Mouse (Mus musculus): ENCODE data around the gene Kpna7. TPM values are rescaled to one million over a fixed set of nuclear protein-coding genes. Genes with fewer than 3 reads are reported as not detected.

Kpna7 gene
- polyA plus RNA-seq, 1 experiment = not detected

DNA sequence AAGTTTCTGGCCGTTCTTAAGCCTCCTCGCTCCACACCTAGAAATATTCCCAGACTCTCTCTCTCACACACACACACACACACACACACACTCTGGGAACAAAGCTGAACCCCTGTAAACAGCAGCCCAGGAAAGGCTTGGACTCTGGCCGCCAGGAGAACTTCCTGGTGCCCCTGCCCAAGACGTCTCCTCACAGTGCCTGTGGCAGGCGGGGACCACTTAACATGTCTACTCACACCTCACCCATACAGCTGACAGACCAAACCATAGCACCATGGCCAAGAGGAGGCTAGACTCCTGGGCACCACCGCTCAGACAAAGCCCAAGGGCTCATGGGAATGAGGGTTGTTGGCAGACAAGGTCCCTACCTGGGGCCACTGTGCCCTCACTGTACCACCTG lies 140.5 kb downstream of the Kpna7 start:
- Histone ChIP-seq H3K79me2 (ENCODE audit: control insufficient read depth, insufficient read depth) (peaks cover 97% of the 10 kb centered on the region), H3K27me3 (ENCODE audit: control insufficient read depth, insufficient read depth, insufficient read length) (no peaks in the 10 kb centered on the region), H3ac (ENCODE audit: control insufficient read depth, insufficient read length) (no peak overlapping the region), H3K4me2 (ENCODE audit: low read depth) (no peak overlapping the region), H3K36me3 (ENCODE audit: control insufficient read depth, insufficient read depth) (no peaks in the 10 kb centered on the region), H3K4me3 (no peak overlapping the region)
- TF ChIP-seq USF1 (IDR thresholded peaks at IDR 0.05; ENCODE audit: low read depth) = no peak
- no peak for TF ChIP-seq POLR2AphosphoS2 (IDR thresholded peaks at IDR 0.05; ENCODE audit: insufficient read length, low read depth)
- no peak for TF ChIP-seq TCF12 (IDR thresholded peaks at IDR 0.05; ENCODE audit: insufficient read depth, poor library complexity, severe bottlenecking)
- no peak for TF ChIP-seq POLR2A (IDR thresholded peaks at IDR 0.05; ENCODE audit: insufficient read length, low read depth)
- no peak for TF ChIP-seq TCF3 (IDR thresholded peaks at IDR 0.05; ENCODE audit: insufficient read length, low read depth)
- no peak for TF ChIP-seq SRF (IDR thresholded peaks at IDR 0.05; ENCODE audit: control insufficient read depth, insufficient read length, low read depth)
- TF ChIP-seq MYOD1 (IDR thresholded peaks at IDR 0.05; ENCODE audit: control insufficient read depth in 1 of 3, insufficient read length in 2 of 3, low read depth in 2 of 3) = no peak
- no peak for TF ChIP-seq CEBPB (IDR thresholded peaks at IDR 0.05; ENCODE audit: insufficient read depth, poor library complexity, severe bottlenecking)
- TF ChIP-seq E2F4 (IDR thresholded peaks at IDR 0.05; ENCODE audit: insufficient read depth) = no peak
- no peak for TF ChIP-seq REST (IDR thresholded peaks at IDR 0.05; ENCODE audit: insufficient read depth, insufficient read length)
- no peak for TF ChIP-seq MAX (IDR thresholded peaks at IDR 0.05; ENCODE audit: low read depth)
- TF ChIP-seq MYOG (IDR thresholded peaks at IDR 0.05; ENCODE audit: control insufficient read depth in 1 of 3, insufficient read depth in 1 of 3, insufficient read length in 2 of 3, low read depth in 2 of 3) = no peak

DNA sequence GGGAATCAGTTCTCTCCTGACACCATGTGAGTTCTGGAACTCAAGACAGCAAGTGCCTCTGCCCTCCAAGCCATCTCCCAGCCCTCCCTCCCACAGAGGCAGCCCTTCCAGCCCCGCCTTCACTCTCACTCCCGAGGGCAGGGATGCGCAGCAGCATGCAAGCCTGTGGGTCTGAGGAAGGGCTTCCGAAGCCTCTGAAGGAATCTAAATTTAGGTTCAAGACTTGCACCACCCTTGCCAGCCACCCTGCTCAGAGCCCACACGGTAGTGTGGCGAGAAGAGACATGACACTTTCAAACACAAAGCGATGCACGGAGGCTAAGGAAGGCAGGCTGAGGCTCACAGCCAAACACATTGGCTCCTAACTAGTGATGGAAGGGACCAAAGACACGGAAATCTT lies 141.4 kb downstream of the Kpna7 start:
- Histone ChIP-seq H3K4me3 (no peak overlapping the region), H3K79me2 (ENCODE audit: control insufficient read depth, insufficient read depth) (peaks cover 97% of the 10 kb centered on the region), H3K36me3 (ENCODE audit: control insufficient read depth, insufficient read depth) (no peaks in the 10 kb centered on the region), H3K27me3 (ENCODE audit: control insufficient read depth, insufficient read depth, insufficient read length) (no peaks in the 10 kb centered on the region), H3K4me2 (ENCODE audit: low read depth) (no peak overlapping the region), H3ac (ENCODE audit: control insufficient read depth, insufficient read length) (no peak overlapping the region)
- TF ChIP-seq POLR2A (IDR thresholded peaks at IDR 0.05; ENCODE audit: insufficient read length, low read depth) = no peak
- no peak for TF ChIP-seq TCF3 (IDR thresholded peaks at IDR 0.05; ENCODE audit: insufficient read length, low read depth)
- no peak for TF ChIP-seq MYOD1 (IDR thresholded peaks at IDR 0.05; ENCODE audit: control insufficient read depth in 1 of 3, insufficient read length in 2 of 3, low read depth in 2 of 3)
- no peak for TF ChIP-seq E2F4 (IDR thresholded peaks at IDR 0.05; ENCODE audit: insufficient read depth)
- no peak for TF ChIP-seq CEBPB (IDR thresholded peaks at IDR 0.05; ENCODE audit: insufficient read depth, poor library complexity, severe bottlenecking)
- TF ChIP-seq MYOG (IDR thresholded peaks at IDR 0.05; ENCODE audit: control insufficient read depth in 1 of 3, insufficient read depth in 1 of 3, insufficient read length in 2 of 3, low read depth in 2 of 3) = no peak

DNA sequence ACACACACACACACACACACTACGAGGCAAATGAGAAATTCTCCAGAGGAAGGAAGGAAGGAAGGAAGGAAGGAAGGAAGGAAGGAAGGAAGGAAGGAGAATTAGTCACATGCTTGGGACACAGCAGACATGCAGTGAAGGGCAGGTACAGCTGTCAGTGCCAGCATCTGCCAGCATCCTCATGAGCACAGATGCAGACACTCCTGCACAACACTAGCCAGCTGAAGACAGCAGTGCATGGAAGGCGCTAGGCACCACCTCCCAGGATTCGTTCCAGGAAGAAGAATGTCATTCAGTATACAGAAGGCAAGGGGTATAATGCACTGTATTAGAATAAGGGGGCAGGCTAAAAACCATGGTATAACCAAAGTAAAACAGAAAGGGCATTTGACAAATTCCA lies 142.9 kb downstream of the Kpna7 start:
- Histone ChIP-seq H3ac (ENCODE audit: control insufficient read depth, insufficient read length) (no peak overlapping the region), H3K36me3 (ENCODE audit: control insufficient read depth, insufficient read depth) (no peaks in the 10 kb centered on the region), H3K4me3 (no peak overlapping the region), H3K27me3 (ENCODE audit: control insufficient read depth, insufficient read depth, insufficient read length) (no peaks in the 10 kb centered on the region), H3K79me2 (ENCODE audit: control insufficient read depth, insufficient read depth) (peaks cover 99% of the 10 kb centered on the region), H3K4me2 (ENCODE audit: low read depth) (peak overlapping the region; percentile 39)
- peak; percentile 53 for TF ChIP-seq TCF3 (IDR thresholded peaks at IDR 0.05; ENCODE audit: insufficient read length, low read depth)
- no peak for TF ChIP-seq E2F4 (IDR thresholded peaks at IDR 0.05; ENCODE audit: insufficient read depth)
- TF ChIP-seq POLR2A (IDR thresholded peaks at IDR 0.05; ENCODE audit: insufficient read length, low read depth) = no peak
- TF ChIP-seq CEBPB (IDR thresholded peaks at IDR 0.05; ENCODE audit: insufficient read depth, poor library complexity, severe bottlenecking) = no peak
- no peak for TF ChIP-seq USF1 (IDR thresholded peaks at IDR 0.05; ENCODE audit: low read depth)
- TF ChIP-seq MYOG (IDR thresholded peaks at IDR 0.05; ENCODE audit: control insufficient read depth in 1 of 3, insufficient read depth in 1 of 3, insufficient read length in 2 of 3, low read depth in 2 of 3) = peak in 2 of 3 experiments; percentile 73
- peak in 2 of 3 experiments; percentile 86 to 89 for TF ChIP-seq MYOD1 (IDR thresholded peaks at IDR 0.05; ENCODE audit: control insufficient read depth in 1 of 3, insufficient read length in 2 of 3, low read depth in 2 of 3)
- no peak for TF ChIP-seq REST (IDR thresholded peaks at IDR 0.05; ENCODE audit: insufficient read depth, insufficient read length)
- TF ChIP-seq MAX (IDR thresholded peaks at IDR 0.05; ENCODE audit: low read depth) = no peak
- TF ChIP-seq POLR2AphosphoS2 (IDR thresholded peaks at IDR 0.05; ENCODE audit: insufficient read length, low read depth) = no peak
- TF ChIP-seq TCF12 (IDR thresholded peaks at IDR 0.05; ENCODE audit: insufficient read depth, poor library complexity, severe bottlenecking) = no peak
- TF ChIP-seq SRF (IDR thresholded peaks at IDR 0.05; ENCODE audit: control insufficient read depth, insufficient read length, low read depth) = no peak

DNA sequence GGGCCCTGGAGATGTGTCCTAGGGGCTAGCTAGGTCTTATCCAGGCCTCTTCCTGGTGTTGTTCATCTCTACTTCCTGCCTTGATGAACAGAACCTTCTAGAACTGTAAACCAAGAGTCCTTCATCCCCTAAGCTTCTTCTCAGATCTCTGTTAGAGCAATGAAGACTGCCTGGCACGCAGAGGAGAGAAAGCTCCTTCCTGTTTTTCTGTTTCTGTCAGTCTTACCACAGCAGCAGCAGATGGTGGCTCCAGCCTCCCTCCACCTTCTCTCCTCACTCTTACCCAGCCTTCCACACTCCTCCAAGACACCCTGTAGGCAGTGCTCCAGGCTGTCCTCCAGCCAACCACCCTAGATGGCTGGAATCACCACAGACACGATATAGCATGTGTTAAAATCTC lies 146.5 kb downstream of the Kpna7 start:
- Histone ChIP-seq H3K79me2 (ENCODE audit: control insufficient read depth, insufficient read depth) (peaks cover 99% of the 10 kb centered on the region), H3K4me2 (ENCODE audit: low read depth) (no peak overlapping the region), H3ac (ENCODE audit: control insufficient read depth, insufficient read length) (no peak overlapping the region), H3K27me3 (ENCODE audit: control insufficient read depth, insufficient read depth, insufficient read length) (no peaks in the 10 kb centered on the region), H3K4me3 (no peak overlapping the region), H3K36me3 (ENCODE audit: control insufficient read depth, insufficient read depth) (no peaks in the 10 kb centered on the region)
- TF ChIP-seq CEBPB (IDR thresholded peaks at IDR 0.05; ENCODE audit: insufficient read depth, poor library complexity, severe bottlenecking) (no peak), POLR2A (IDR thresholded peaks at IDR 0.05; ENCODE audit: insufficient read length, low read depth) (no peak), SRF (IDR thresholded peaks at IDR 0.05; ENCODE audit: control insufficient read depth, insufficient read length, low read depth) (no peak), POLR2AphosphoS2 (IDR thresholded peaks at IDR 0.05; ENCODE audit: insufficient read length, low read depth) (no peak), MYOG (IDR thresholded peaks at IDR 0.05; ENCODE audit: control insufficient read depth in 1 of 3, insufficient read depth in 1 of 3, insufficient read length in 2 of 3, low read depth in 2 of 3) (no peak), TCF12 (IDR thresholded peaks at IDR 0.05; ENCODE audit: insufficient read depth, poor library complexity, severe bottlenecking) (no peak), MAX (IDR thresholded peaks at IDR 0.05; ENCODE audit: low read depth) (no peak), MYOD1 (IDR thresholded peaks at IDR 0.05; ENCODE audit: control insufficient read depth in 1 of 3, insufficient read length in 2 of 3, low read depth in 2 of 3) (no peak), REST (IDR thresholded peaks at IDR 0.05; ENCODE audit: insufficient read depth, insufficient read length) (no peak), E2F4 (IDR thresholded peaks at IDR 0.05; ENCODE audit: insufficient read depth) (no peak), TCF3 (IDR thresholded peaks at IDR 0.05; ENCODE audit: insufficient read length, low read depth) (no peak), USF1 (IDR thresholded peaks at IDR 0.05; ENCODE audit: low read depth) (no peak)

Other genes with a start within 250 kb of the Kpna7 start
- gene Smurf1, start 118.2 kb downstream of the Kpna7 start, polyA plus RNA-seq (2012; fragmentation: generic; extraction: Trizol) = 32.9 TPM
- gene Gm4871, start 51.3 kb downstream of the Kpna7 start, polyA plus RNA-seq (2012; fragmentation: generic; extraction: Trizol) = not detected
- not detected for gene 1700018F24Rik, start 41.0 kb downstream of the Kpna7 start, polyA plus RNA-seq (2012; fragmentation: generic; extraction: Trizol)
- 67.2 TPM for gene Arpc1a, start 200 bp downstream of the Kpna7 start, polyA plus RNA-seq (2012; fragmentation: generic; extraction: Trizol)
- gene Arpc1b, start 30.2 kb upstream of the Kpna7 start, polyA plus RNA-seq (2012; fragmentation: generic; extraction: Trizol) = 482 TPM
- gene Pdap1, start 56.2 kb upstream of the Kpna7 start, polyA plus RNA-seq (2012; fragmentation: generic; extraction: Trizol) = 98.9 TPM
- 130 TPM for gene Bud31, start 56.3 kb upstream of the Kpna7 start, polyA plus RNA-seq (2012; fragmentation: generic; extraction: Trizol)
- gene Ptcd1, start 83.1 kb upstream of the Kpna7 start, polyA plus RNA-seq (2012; fragmentation: generic; extraction: Trizol) = 16.6 TPM
- 31.3 TPM for gene Cpsf4, start 83.2 kb upstream of the Kpna7 start, polyA plus RNA-seq (2012; fragmentation: generic; extraction: Trizol)
- gene Atp5j2, start 108.0 kb upstream of the Kpna7 start, polyA plus RNA-seq (2012; fragmentation: generic; extraction: Trizol) = 683 TPM
- gene Zkscan14, start 117.8 kb upstream of the Kpna7 start, polyA plus RNA-seq (2012; fragmentation: generic; extraction: Trizol) = 5.8 TPM
- 5.9 TPM for gene Zkscan5, start 120.5 kb upstream of the Kpna7 start, polyA plus RNA-seq (2012; fragmentation: generic; extraction: Trizol)
- gene Zfp655, start 147.7 kb upstream of the Kpna7 start, polyA plus RNA-seq (2012; fragmentation: generic; extraction: Trizol) = 11.5 TPM
- 10.0 TPM for gene Zscan25, start 196.5 kb upstream of the Kpna7 start, polyA plus RNA-seq (2012; fragmentation: generic; extraction: Trizol)